Mouse (Mus musculus) cortical plate, adult 2 months (tissue): ENCODE measurements at regions not wholly inside any gene's neighbourhood (a gene's known extent, or its start where the extent isn't known, plus 50 kb on each side); places are given as distances from the start of the nearest gene placed in this dataset.

Experiments
- H3K27ac ChIP-seq: fragments of 200-500 bp; 2 replicates; pipeline ENCODE4 v1.5.1; 2012; ENCODE audit warnings: low read length, control low read depth, inconsistent platforms; ENCODE audit not compliant: insufficient read depth
- H3K4me1 ChIP-seq: fragments of 200-500 bp; 2 replicates; pipeline ENCODE4 v1.6.1; 2011; ENCODE audit warnings: low read length; ENCODE audit not compliant: control insufficient read depth, insufficient read depth
- H3K4me3 ChIP-seq: fragments of 200-500 bp; 2 replicates; pipeline ENCODE4 v1.5.1; 2011; ENCODE audit warnings: mild to moderate bottlenecking, low read length, control low read depth; ENCODE audit not compliant: insufficient read depth
- CTCF ChIP-seq: fragments of 200-500 bp; IDR thresholded peaks from 2 replicates; pipeline ENCODE4 v1.5.1; 2011; ENCODE audit warnings: mild to moderate bottlenecking, control low read depth, low read length; ENCODE audit not compliant: insufficient read depth; ENCODE audit errors: extremely low read depth
- POLR2A ChIP-seq: fragments of 200-500 bp; IDR thresholded peaks from 2 replicates; pipeline ENCODE4 v1.6.1; 2011; ENCODE audit warnings: mild to moderate bottlenecking, low read length, control low read depth; ENCODE audit not compliant: insufficient read depth; ENCODE audit errors: extremely low read depth

- Histone ChIP-seq H3K4me1 (no peaks in the 10 kb centered on the region), H3K27ac (no peak overlapping the region), H3K4me3 (no peak overlapping the region)
- TF ChIP-seq POLR2A (no peak), CTCF (no peak)
Measured at GRCm38 (mm10) chr8:86428998-86429651, 151.4 kb downstream of the Abcc12 start.

GRCm38 (mm10) chr8:86428131-86428530, 152.4 kb downstream of the Abcc12 start:
- Histone ChIP-seq H3K27ac (no peak overlapping the region), H3K4me3 (no peak overlapping the region), H3K4me1 (no peaks in the 10 kb centered on the region)
- TF ChIP-seq CTCF (no peak), POLR2A (no peak)

GRCm38 (mm10) chr8:86426056-86426455, 154.4 kb downstream of the Abcc12 start:
- TF ChIP-seq CTCF = no peak
- no peak for TF ChIP-seq POLR2A
- Histone ChIP-seq H3K4me1 (no peaks in the 10 kb centered on the region), H3K4me3 (no peak overlapping the region), H3K27ac (no peak overlapping the region)

- TF ChIP-seq POLR2A (no peak), CTCF (no peak)
- Histone ChIP-seq H3K4me1 (no peaks in the 10 kb centered on the region), H3K4me3 (no peak overlapping the region), H3K27ac (no peak overlapping the region)
Measured at GRCm38 (mm10) chr8:86425382-86425781, 155.1 kb downstream of the Abcc12 start.

- Histone ChIP-seq H3K4me1 (no peaks in the 10 kb centered on the region), H3K4me3 (no peak overlapping the region), H3K27ac (no peak overlapping the region)
- no peak for TF ChIP-seq POLR2A
- TF ChIP-seq CTCF = no peak
Measured at GRCm38 (mm10) chr8:86419059-86419651, 161.3 kb downstream of the Abcc12 start.

- Histone ChIP-seq H3K4me3 (no peak overlapping the region), H3K4me1 (no peaks in the 10 kb centered on the region), H3K27ac (no peak overlapping the region)
- TF ChIP-seq POLR2A (no peak), CTCF (no peak)
Measured at GRCm38 (mm10) chr8:86418414-86418981, 162.0 kb downstream of the Abcc12 start.

GRCm38 (mm10) chr8:86415208-86415607, 165.3 kb downstream of the Abcc12 start:
- TF ChIP-seq POLR2A (no peak), CTCF (no peak)
- Histone ChIP-seq H3K4me3 (no peak overlapping the region), H3K4me1 (no peaks in the 10 kb centered on the region), H3K27ac (no peak overlapping the region)

- no peak overlapping the region for H3K27ac ChIP-seq
- TF ChIP-seq CTCF = no peak
- TF ChIP-seq POLR2A = no peak
- no peak overlapping the region for H3K4me3 ChIP-seq
- H3K4me1 ChIP-seq = peaks cover 3% of the 10 kb centered on the region; the same call in 1 of the 2 replicates
Measured at GRCm38 (mm10) chr8:86411232-86411631, 169.3 kb downstream of the Abcc12 start.

GRCm38 (mm10) chr8:86406196-86406595, 174.3 kb downstream of the Abcc12 start:
- H3K4me3 ChIP-seq = no peak overlapping the region
- TF ChIP-seq CTCF (no peak), POLR2A (no peak)
- H3K4me1 ChIP-seq = peaks cover 3% of the 10 kb centered on the region; the same call in 1 of the 2 replicates
- no peak overlapping the region for H3K27ac ChIP-seq

- TF ChIP-seq CTCF (no peak), POLR2A (no peak)
- Histone ChIP-seq H3K4me1 (no peaks in the 10 kb centered on the region), H3K4me3 (no peak overlapping the region), H3K27ac (no peak overlapping the region)
Measured at GRCm38 (mm10) chr8:86403434-86403833, 177.1 kb downstream of the Abcc12 start.
